Mouse (Mus musculus): ENCODE data around the gene Atp10a. TPM values are rescaled to one million over a fixed set of nuclear protein-coding genes. Genes with fewer than 3 reads are reported as not detected.

Atp10a gene
- polyA plus RNA-seq, 2 experiments from 2014 or later = 4.0 to 4.5 TPM

- no peak for ATAC-seq
Observed at GRCm38 (mm10) chr7:58788424-58789261, 132.7 kb downstream of the Atp10a start.

DNA sequence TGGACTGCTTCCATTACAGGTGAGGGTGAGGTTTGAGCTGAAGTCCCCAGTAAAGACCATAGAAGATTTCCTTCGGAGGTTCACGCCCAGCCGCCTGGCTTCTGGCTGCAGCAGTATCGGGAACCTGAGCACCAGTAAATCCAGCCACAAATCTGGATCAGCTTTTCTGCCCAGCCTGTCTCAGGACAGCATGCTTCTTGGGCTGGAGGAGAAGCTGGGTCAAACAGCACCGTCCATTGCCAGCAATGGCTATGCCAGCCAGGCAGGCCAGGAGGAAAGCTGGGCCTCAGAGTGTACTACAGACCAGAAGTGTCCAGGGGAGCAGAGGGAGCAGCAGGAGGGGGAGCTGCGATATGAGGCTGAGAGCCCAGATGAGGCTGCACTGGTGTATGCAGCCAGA lies 141.3 kb downstream of the Atp10a start:
- no peak for ATAC-seq

GRCm38 (mm10) chr7:58800916-58801315 lies 144.9 kb downstream of the Atp10a start:
- no peak for ATAC-seq

GRCm38 (mm10) chr7:58801791-58802190 lies 145.8 kb downstream of the Atp10a start:
- ATAC-seq = no peak

DNA sequence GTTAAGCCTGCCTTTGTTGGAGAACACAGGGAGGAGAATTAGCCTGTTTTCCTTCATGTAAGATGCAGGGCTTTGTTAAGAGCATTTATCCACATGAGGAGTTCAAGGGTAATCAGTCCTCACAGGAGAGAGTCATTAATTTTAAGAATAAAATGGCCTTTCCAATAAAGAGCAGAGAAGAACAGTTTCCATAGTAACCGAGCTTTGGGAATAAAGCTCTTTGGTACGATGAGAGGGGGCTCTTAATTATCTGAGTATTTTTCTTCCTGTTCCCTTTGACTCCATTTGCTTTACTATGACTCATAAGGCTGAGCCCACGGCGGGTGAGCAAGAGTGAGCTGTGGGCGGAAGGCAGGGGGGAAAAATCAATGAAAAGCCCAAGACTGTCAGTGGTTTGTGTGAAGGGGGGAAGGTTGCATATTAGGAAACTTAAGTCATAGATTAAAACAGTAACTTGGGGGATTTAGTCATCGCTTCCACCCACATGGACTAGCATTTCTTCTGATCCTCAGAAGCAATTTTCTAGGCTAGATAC lies 166.2 kb downstream of the Atp10a start:
- peak; percentile 81 for ATAC-seq

GRCm38 (mm10) chr7:58824686-58825085 lies 168.7 kb downstream of the Atp10a start:
- ATAC-seq = no peak

GRCm38 (mm10) chr7:58829111-58829510 lies 173.1 kb downstream of the Atp10a start:
- ATAC-seq = peak; percentile 96

- peak; percentile 32 for ATAC-seq
Observed at GRCm38 (mm10) chr7:58836855-58837606, 181.1 kb downstream of the Atp10a start.

- no peak for ATAC-seq
Observed at GRCm38 (mm10) chr7:58840367-58840766, 184.4 kb downstream of the Atp10a start.

GRCm38 (mm10) chr7:58841066-58841465 lies 185.1 kb downstream of the Atp10a start:
- ATAC-seq = no peak

- ATAC-seq = no peak
Observed at GRCm38 (mm10) chr7:58842818-58843217, 186.9 kb downstream of the Atp10a start.

- ATAC-seq = peak; percentile 82
Observed at GRCm38 (mm10) chr7:58843767-58844445, 187.9 kb downstream of the Atp10a start.

DNA sequence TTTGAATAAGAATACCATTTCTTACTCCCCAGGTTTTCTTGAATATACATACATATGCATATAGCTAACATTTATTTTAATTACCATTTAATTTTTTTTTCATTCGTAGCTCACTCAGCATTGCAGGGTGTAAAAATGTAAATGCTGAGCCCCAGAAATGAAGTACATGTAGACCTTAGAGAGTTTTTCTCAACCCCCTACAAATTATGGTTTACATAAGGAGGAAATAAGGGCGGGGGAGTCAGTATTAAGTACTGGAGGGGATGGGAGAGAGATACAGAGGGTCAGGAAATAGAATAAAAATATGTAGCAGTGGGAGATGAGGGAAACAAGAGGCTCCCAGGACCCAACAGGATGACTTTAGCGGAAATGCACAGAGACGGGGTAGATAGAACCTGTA lies 188.5 kb downstream of the Atp10a start:
- ATAC-seq = no peak

GRCm38 (mm10) chr7:58858921-58859320 lies 203.0 kb downstream of the Atp10a start:
- ATAC-seq = no peak

DNA sequence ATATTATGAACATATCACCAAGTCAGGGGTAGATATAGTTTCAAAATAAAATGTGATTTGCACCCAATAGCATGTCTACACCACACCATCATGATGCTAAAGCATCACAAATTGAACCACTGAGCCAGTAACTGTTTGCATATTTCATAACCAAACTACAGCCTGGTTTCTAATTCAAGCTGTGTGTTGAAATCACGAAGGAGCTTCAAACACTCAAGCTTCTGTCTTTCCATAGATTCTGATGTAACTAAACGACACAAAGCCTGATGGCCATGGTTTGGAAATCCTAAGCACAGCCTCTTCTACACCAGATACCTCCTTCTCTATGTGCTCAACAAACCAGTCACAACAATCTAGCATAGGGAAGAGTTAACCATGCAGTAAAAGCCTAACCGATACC lies 207.2 kb downstream of the Atp10a start:
- no peak for ATAC-seq

DNA sequence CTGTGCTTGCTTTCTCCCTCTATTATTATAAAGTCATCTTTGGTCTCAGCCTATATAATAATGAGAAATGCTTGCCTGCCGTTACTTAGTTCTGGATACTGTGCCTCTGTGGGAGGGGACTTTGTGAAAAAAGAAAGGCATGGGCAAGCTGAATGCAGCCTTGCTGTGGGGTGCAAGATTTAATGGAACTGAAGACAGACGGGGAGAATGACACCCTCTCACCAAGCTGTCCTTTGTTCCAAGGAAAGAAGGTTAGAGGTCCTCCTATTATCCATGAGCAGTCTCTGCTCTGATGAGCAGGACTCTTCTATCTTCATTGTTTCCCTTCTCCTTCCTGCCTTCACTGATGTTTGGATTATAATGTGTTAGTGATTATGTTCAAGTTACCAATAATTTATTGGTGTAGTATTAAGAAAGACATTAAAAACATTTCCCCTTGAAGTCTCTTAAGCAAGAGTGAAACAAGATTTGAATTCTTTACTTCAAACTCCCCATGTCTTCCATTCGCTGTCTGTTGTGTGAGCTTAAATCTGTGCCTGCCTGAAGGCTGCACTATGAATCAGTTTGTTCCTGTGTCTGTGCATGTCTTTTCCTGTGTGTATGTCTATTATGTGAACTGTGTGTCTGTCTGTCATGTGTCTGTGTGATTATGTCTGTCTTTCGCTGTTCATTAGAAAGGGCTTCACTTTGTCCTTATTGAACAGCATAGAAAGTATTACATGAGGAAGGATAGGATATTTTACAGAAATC lies 211.1 kb downstream of the Atp10a start:
- no peak for ATAC-seq

DNA sequence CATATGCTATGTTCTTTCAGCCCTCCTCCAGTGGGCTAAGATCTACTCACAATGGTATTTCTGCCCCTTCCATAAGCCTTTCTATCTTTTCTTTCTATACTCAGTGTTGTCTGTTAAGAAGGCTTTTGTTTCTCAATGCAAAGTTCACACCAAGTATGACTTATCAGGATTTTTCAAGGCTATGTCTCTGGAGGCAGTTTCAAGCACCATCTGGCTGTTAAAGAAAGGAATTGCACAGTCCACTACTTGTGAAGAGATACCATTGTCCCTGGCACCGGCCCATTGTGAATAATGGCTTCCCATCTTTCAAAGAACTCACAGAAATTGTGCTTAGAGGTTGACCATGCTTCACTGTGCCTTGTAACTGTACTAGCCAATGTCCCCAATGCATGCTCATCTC lies 214.7 kb downstream of the Atp10a start:
- no peak for ATAC-seq

DNA sequence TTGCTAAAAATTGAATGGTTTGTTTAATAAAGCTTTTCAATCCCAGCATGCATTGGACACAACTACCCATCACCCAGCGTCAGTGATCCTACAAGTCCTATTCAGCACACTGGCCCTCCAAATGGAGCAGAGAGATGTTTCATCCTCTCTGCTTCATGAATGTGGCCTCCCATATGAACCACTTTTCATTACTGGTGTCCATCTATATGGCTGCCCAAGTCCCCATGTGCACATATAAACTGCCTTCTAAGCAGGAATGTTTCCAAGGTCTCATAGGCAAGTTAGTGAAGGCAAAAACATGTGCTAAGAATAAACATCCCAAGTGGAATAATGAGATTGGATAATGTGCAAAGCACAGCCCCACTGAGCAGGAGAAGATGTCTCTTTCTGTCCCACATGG lies 217.7 kb downstream of the Atp10a start:
- no peak for ATAC-seq
